ENCODE assay signal across 25 mouse cellular contexts in genomic region chr2:152250511-152250910, GRCm38 (mm10).
"Had no signal": no experiment of that assay in that cellular context is flagged by ENCODE, and none has a peak within 500 bp of the region (broad histone marks: within the 10 kb centered on the region; RNA-seq: fewer than 3 reads in every experiment).

No protein-coding gene starts in this region.

- H3K27ac ChIP-seq: gastrocnemius, adult 2 months; heart, embryonic 10.5 days; heart, embryonic 15.5 days; hindbrain, embryonic 13.5 days; hindbrain, embryonic 15.5 days; hindbrain, postnatal 0 days; kidney, embryonic 15.5 days; kidney, postnatal 0 days; limb, embryonic 13.5 days; limb, embryonic 15.5 days; liver, embryonic 13.5 days; liver, embryonic 15.5 days had no signal

- H3K9ac ChIP-seq: heart, embryonic 12.5 days; heart, embryonic 15.5 days; hindbrain, embryonic 13.5 days; hindbrain, embryonic 15.5 days; kidney, embryonic 15.5 days; limb, embryonic 13.5 days; limb, embryonic 15.5 days; liver, embryonic 13.5 days; liver, embryonic 15.5 days had no signal

- H3K4me3 ChIP-seq: gastrocnemius, adult 2 months; heart, embryonic 10.5 days; heart, embryonic 12.5 days; heart, embryonic 15.5 days; hindbrain, embryonic 13.5 days; hindbrain, embryonic 15.5 days; kidney, embryonic 15.5 days; limb, embryonic 13.5 days; limb, embryonic 15.5 days; liver, embryonic 13.5 days; liver, embryonic 15.5 days had no signal

- DNase-seq: gastrocnemius, adult 2 months; gastrocnemius, postnatal 10 days; gastrocnemius, postnatal 25 days; heart, adult 18-20 months; heart, postnatal 36 days; kidney, adult 11 months; kidney, adult 2 months; kidney, adult 9 months; kidney, postnatal 14 days; kidney, postnatal 36 days; layer of hippocampus, adult 9-11 months; layer of hippocampus, postnatal 36 days; left cerebral cortex, postnatal 4 days; liver, embryonic 13.5 days had no signal

- H3K4me2 ChIP-seq: heart, embryonic 12.5 days; heart, embryonic 15.5 days; hindbrain, embryonic 13.5 days; hindbrain, embryonic 15.5 days; kidney, embryonic 15.5 days; limb, embryonic 13.5 days; limb, embryonic 15.5 days; liver, embryonic 13.5 days; liver, embryonic 15.5 days had no signal

- ATAC-seq: hindbrain, postnatal 0 days had no signal

- H3K9me3 ChIP-seq: heart, embryonic 10.5 days; heart, embryonic 12.5 days; heart, embryonic 15.5 days; hindbrain, embryonic 13.5 days; hindbrain, embryonic 15.5 days; kidney, embryonic 15.5 days; limb, embryonic 13.5 days; limb, embryonic 15.5 days; liver, embryonic 13.5 days; liver, embryonic 15.5 days had no signal

- H3K27me3 ChIP-seq: heart, embryonic 12.5 days; heart, embryonic 15.5 days; hindbrain, embryonic 13.5 days; hindbrain, embryonic 15.5 days; kidney, embryonic 15.5 days; limb, embryonic 13.5 days; limb, embryonic 15.5 days; liver, embryonic 13.5 days; liver, embryonic 15.5 days had no signal

- H3K4me1 ChIP-seq: heart, embryonic 10.5 days; heart, embryonic 12.5 days; hindbrain, embryonic 13.5 days; hindbrain, embryonic 15.5 days; kidney, embryonic 15.5 days; limb, embryonic 13.5 days; limb, embryonic 15.5 days; liver, embryonic 15.5 days had no signal
